Mouse (Mus musculus): ENCODE data around the gene Ccm2. TPM values are rescaled to one million over a fixed set of nuclear protein-coding genes. Genes with fewer than 3 reads are reported as not detected.

Ccm2 gene
- polyA plus RNA-seq, 1 experiment: 22.5 TPM

DNA sequence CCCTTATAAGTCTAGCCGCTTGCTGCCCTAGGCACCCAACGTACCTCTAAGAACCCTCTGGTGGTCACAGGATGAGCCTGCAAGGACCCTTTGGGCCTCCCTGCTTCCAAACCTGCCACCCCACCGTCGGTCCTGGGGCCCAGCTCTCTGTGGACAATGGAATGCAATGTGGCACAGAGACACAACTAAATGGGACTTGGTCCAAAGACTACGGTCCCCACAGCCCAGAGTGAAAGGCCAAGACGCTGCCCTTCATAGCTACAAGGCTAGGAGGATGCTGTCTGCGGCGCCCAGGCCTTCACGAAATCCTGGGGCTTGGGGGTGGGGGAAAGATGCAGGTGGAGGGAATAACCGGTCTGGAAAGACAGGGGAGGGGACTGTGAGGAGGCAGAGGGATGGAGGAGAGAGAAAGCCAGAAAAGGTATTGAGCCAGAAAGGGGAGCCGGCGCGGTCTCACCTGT is 58.4 kb downstream of the Ccm2 start:
- Histone ChIP-seq H3K4me3 (ENCODE audit: control insufficient read depth, low read depth, low read length) (peak overlapping the region; percentile 61), H3K36me3 (ENCODE audit: control insufficient read depth, insufficient read depth, low read length) (no peaks in the 10 kb centered on the region), H3K27me3 (ENCODE audit: control insufficient read depth, insufficient read depth, low read length) (no peaks in the 10 kb centered on the region), H3K27ac (ENCODE audit: control insufficient read depth, insufficient read depth, low read depth, low read length) (no peak overlapping the region), H3K4me1 (ENCODE audit: control insufficient read depth, insufficient read depth, low read length) (peaks cover 13% of the 10 kb centered on the region)
- TF ChIP-seq CTCF (IDR thresholded peaks at IDR 0.05; ENCODE audit: control insufficient read depth, insufficient read depth, insufficient replicate concordance, low read depth, low read length) (no peak), POLR2A (IDR thresholded peaks at IDR 0.05; ENCODE audit: control insufficient read depth, low read depth, low read length) (no peak)

DNA sequence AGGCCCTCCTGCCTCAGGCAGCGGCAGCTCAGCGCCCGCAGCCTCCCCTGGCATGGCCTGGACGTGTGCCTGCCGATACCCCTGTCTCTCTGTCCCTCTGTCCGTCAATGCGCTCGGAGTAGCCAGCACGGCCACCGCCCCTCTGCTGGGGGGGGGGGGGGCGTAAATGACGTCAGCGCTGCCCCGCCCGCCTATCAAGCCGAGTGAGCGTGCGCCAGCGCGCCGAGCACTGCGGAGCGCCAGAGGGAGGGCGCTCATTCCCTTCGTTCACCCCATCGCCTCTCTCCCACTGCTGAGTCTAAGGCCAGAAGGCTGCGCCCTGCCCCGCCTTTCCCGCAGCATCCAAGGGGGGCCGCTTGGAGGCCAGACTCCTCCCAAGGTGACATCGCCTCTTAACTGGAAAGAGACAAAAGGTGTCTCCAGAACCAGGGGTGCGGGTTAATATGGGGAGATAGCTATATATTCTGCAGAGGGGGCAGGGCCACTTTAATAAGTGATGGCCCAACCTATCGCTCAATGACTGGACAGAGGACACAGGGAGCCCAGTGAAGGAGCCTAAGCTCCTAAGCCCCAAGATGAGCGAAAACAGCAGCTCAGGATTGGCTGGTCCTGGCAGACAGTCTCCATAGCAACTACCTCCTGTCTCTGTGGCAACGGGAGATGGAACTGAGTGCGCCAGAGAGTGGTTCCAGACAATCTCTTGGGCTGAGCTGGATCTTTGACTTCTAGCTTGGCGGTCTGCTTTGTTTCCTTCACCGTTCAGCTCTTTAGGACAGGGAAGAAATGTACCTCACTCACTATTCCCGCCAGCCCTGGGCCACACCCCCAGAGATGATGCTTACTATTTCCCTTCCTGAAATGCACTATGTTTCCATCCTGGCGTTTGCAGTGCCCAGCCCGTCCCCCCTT is 59.1 kb downstream of the Ccm2 start, which contains the start of gene Nacad:
Gene Nacad, minus strand, starts transcription at position 563 of the 909 bp plus-strand sequence.
- H3K27ac ChIP-seq (ENCODE audit: control insufficient read depth, insufficient read depth, low read depth, low read length): no peak within 1 kb of the TSS
- TF ChIP-seq POLR2A (IDR thresholded peaks at IDR 0.05; ENCODE audit: control insufficient read depth, low read depth, low read length): no peak
- TF ChIP-seq CTCF (IDR thresholded peaks at IDR 0.05; ENCODE audit: control insufficient read depth, insufficient read depth, insufficient replicate concordance, low read depth, low read length): no peak
- H3K4me1 ChIP-seq (ENCODE audit: control insufficient read depth, insufficient read depth, low read length): peaks cover 13% of the 10 kb centered on the region
- H3K4me3 ChIP-seq (ENCODE audit: control insufficient read depth, low read depth, low read length): peak within 1 kb of the TSS; percentile 61
- H3K36me3 ChIP-seq (ENCODE audit: control insufficient read depth, insufficient read depth, low read length): no peaks in the 10 kb centered on the region
- H3K27me3 ChIP-seq (ENCODE audit: control insufficient read depth, insufficient read depth, low read length): no peaks in the 10 kb centered on the region

DNA sequence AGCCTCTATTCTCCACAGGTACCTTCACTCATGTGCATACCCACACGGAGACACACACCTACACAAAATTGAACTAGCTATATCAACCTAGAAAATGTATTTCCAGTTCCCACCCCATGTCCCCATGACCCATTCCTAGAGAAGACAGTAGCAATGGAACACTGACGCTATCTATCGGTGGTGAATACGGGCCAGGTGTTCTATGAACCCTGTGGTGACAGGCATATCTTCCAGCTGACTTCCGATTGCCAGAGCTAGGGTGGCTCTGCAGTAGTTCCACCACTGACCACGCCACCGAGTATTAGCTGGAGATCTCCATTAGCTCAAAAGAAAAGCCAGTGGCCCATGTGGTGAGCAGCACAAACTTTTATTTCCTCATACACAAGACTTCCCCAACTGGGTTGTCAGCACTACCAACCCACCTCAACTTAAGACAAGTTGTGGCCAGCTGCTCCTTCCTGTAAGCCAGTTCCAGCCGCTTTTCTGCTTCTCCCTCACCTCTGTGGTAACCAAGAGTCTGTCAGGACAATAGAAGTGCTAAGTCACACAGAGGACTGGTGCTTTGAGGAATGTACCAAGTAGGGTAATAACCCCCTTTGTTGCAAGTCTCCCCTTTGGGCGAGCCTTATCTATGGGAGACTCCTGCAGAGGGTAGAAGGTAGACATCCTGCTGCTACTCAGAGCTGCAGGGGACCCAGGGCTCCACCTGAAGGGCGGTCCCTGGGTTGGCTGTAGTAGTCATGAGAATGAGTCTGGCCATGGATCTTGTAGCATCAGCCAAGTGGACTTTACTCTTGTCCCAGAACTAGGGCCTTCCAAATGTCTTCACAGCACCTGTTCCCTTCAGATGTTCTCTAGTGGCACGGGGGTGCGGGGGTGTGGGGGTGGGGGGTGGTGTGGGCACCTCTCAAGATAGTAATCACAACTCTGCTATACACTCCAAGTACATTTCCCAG is 68.8 kb downstream of the Ccm2 start:
- no peak for TF ChIP-seq CTCF (IDR thresholded peaks at IDR 0.05; ENCODE audit: control insufficient read depth, insufficient read depth, insufficient replicate concordance, low read depth, low read length)
- TF ChIP-seq POLR2A (IDR thresholded peaks at IDR 0.05; ENCODE audit: control insufficient read depth, low read depth, low read length): no peak
- no peak overlapping the region for H3K27ac ChIP-seq (ENCODE audit: control insufficient read depth, insufficient read depth, low read depth, low read length)
- no peaks in the 10 kb centered on the region for H3K27me3 ChIP-seq (ENCODE audit: control insufficient read depth, insufficient read depth, low read length)
- peaks cover 4% of the 10 kb centered on the region for H3K36me3 ChIP-seq (ENCODE audit: control insufficient read depth, insufficient read depth, low read length)
- H3K4me3 ChIP-seq (ENCODE audit: control insufficient read depth, low read depth, low read length): no peak overlapping the region
- no peaks in the 10 kb centered on the region for H3K4me1 ChIP-seq (ENCODE audit: control insufficient read depth, insufficient read depth, low read length)

DNA sequence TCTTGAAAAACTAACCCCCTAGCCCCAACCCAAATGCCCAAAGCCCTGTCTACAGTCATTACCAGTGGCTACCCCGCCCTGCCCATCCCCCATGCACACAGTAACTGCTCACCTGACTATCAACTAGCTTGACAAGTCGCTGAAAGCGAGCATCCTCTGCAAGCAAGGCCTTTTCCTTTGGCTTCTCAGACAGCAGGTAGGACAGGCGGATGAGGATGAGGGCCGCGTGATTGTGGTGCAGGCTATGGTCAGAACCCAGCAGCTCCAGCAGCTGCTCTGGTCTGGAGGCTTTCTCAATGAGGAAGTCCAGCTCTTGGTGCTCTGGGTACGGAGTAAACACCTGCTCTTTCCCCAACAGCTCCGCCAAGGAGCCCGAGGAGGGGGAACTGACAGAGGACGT is 77.0 kb downstream of the Ccm2 start:
- TF ChIP-seq CTCF (IDR thresholded peaks at IDR 0.05; ENCODE audit: control insufficient read depth, insufficient read depth, insufficient replicate concordance, low read depth, low read length): no peak
- no peak for TF ChIP-seq POLR2A (IDR thresholded peaks at IDR 0.05; ENCODE audit: control insufficient read depth, low read depth, low read length)
- H3K27ac ChIP-seq (ENCODE audit: control insufficient read depth, insufficient read depth, low read depth, low read length): no peak overlapping the region
- no peaks in the 10 kb centered on the region for H3K27me3 ChIP-seq (ENCODE audit: control insufficient read depth, insufficient read depth, low read length)
- H3K36me3 ChIP-seq (ENCODE audit: control insufficient read depth, insufficient read depth, low read length): peaks cover 9% of the 10 kb centered on the region
- peaks cover 7% of the 10 kb centered on the region for H3K4me1 ChIP-seq (ENCODE audit: control insufficient read depth, insufficient read depth, low read length)
- no peak overlapping the region for H3K4me3 ChIP-seq (ENCODE audit: control insufficient read depth, low read depth, low read length)

DNA sequence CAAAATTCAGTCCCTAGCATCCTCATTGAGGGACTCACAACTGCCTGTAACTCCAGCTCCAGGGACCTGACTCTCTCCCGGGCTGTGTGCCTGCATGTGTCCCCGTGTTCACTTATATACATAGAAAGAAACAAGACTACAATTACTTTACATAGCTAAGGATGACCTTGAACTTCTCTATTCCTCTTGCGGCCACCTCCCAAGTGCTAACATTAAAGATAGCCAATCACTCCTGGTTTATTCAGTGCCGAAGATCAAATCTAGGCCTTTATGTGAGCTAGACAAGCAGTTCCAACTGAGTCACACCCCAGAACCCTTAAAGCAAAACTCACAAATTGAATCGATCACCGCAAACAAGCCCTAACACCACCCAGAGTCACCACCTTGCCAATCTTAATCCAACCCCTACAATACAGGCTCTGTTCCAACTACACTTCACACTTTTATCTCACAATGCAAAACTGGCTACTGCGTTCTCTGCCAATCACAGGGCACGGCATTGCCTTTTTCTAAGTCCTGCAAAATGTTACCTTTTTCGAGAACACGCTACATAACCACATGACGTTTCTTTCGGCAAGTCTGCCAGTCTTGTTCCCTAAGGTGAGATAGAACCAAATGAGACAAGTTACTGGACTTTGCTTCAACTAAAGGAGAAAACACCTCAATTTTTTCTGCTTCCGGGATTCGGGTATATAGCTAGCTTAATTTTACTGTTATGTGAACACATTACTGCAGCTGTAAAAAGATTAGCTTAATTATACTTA is 78.1 kb downstream of the Ccm2 start:
- Histone ChIP-seq H3K27ac (ENCODE audit: control insufficient read depth, insufficient read depth, low read depth, low read length) (no peak overlapping the region), H3K27me3 (ENCODE audit: control insufficient read depth, insufficient read depth, low read length) (no peaks in the 10 kb centered on the region), H3K4me3 (ENCODE audit: control insufficient read depth, low read depth, low read length) (peak overlapping the region; percentile 99; the same call in 1 of the 2 replicates), H3K36me3 (ENCODE audit: control insufficient read depth, insufficient read depth, low read length) (peaks cover 8% of the 10 kb centered on the region), H3K4me1 (ENCODE audit: control insufficient read depth, insufficient read depth, low read length) (peaks cover 7% of the 10 kb centered on the region)
- no peak for TF ChIP-seq CTCF (IDR thresholded peaks at IDR 0.05; ENCODE audit: control insufficient read depth, insufficient read depth, insufficient replicate concordance, low read depth, low read length)
- TF ChIP-seq POLR2A (IDR thresholded peaks at IDR 0.05; ENCODE audit: control insufficient read depth, low read depth, low read length): no peak

DNA sequence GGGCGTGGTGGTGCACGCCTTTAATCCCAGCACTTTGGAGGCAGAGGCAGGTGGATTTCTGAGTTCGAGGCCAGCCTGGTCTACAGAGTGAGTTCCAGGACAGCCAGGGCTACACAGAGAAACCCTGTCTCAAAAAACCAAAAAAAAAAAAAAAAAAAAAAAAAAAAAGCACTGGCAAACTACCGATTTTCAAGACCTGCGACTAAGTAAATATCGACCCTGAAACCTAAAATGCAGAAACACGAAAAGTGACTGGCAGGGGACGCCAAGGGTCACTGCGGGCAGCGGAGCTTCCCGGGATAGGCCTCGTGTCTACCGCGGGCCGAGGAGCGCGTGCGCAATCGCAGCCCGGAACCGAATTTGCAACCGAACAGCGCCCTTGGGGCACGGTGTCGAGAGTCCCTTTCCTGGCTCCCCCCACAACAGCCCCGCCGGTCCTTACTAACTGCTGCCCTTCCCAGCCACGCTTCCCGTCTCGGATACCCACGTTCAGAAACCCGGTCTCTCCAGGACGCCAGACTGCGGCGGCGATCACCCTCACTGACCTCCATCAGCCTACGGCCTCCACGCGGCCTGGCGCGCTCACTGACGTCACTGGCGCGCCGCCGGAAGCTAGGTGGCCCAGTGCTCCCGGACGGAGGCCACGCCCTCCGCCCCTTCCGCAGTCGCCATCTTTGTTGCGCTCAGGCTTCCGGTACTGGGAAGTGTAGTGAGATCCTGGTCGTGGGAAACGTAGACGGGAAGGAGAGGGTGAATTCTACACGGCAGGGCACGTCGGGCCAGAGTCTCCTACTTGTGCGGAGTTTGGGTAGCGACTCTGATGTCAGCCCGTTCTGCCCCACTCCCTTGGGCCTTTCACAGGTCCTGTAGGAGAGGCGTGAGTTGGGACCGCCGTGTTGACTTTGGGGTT is 79.0 kb downstream of the Ccm2 start, which contains the start of gene Tbrg4:
Gene Tbrg4, minus strand, starts transcription at position 590 of the 910 bp plus-strand sequence.
- H3K27ac ChIP-seq (ENCODE audit: control insufficient read depth, insufficient read depth, low read depth, low read length): peak within 1 kb of the TSS; percentile 95
- peak; percentile 97 for TF ChIP-seq POLR2A (IDR thresholded peaks at IDR 0.05; ENCODE audit: control insufficient read depth, low read depth, low read length)
- TF ChIP-seq CTCF (IDR thresholded peaks at IDR 0.05; ENCODE audit: control insufficient read depth, insufficient read depth, insufficient replicate concordance, low read depth, low read length): peak; percentile 19; the same call in 1 of the 2 replicates
- H3K4me1 ChIP-seq (ENCODE audit: control insufficient read depth, insufficient read depth, low read length): peaks cover 7% of the 10 kb centered on the region
- no peaks in the 10 kb centered on the region for H3K27me3 ChIP-seq (ENCODE audit: control insufficient read depth, insufficient read depth, low read length)
- peak within 1 kb of the TSS; percentile 99 for H3K4me3 ChIP-seq (ENCODE audit: control insufficient read depth, low read depth, low read length)
- peaks cover 6% of the 10 kb centered on the region for H3K36me3 ChIP-seq (ENCODE audit: control insufficient read depth, insufficient read depth, low read length)
